Mouse (Mus musculus): ENCODE results near the gene Gm15013. TPM values are rescaled to one million over a fixed set of nuclear protein-coding genes. Genes with fewer than 3 reads are reported as not detected.

The Gm15013 gene
- polyA plus RNA-seq (2012; rRNA removed): not detected in 2 replicates

GRCm38 (mm10) chrX:139714381-139714780 is at the start of gene Gm15013:
Gene Gm15013 (minus strand): TSS chrX:139714481.

GRCm38 (mm10) chrX:139684775-139685695 is 29.2 kb downstream of the Gm15013 start, which contains the start of gene Tbc1d8b:
Gene Tbc1d8b (plus strand): TSS chrX:139684996.

Other genes with a start within 250 kb of the Gm15013 start
- 0.94 and 1.6 TPM in 2 replicates for gene D330045A20Rik, start 234.1 kb downstream of the Gm15013 start, polyA plus RNA-seq (2012; rRNA removed)
- gene Rnf128, start 151.2 kb downstream of the Gm15013 start, polyA plus RNA-seq (2012; rRNA removed): 1.7 TPM in 2 replicates
- gene Tbc1d8b, start 29.5 kb downstream of the Gm15013 start, polyA plus RNA-seq (2012; rRNA removed): 3.4 and 3.5 TPM in 2 replicates
- 0.55 and 1.1 TPM in 2 replicates for gene Ripply1, start 67.9 kb upstream of the Gm15013 start, polyA plus RNA-seq (2012; rRNA removed)
- 0.12 and 0.20 TPM in 2 replicates for gene Cldn2, start 86.3 kb upstream of the Gm15013 start, polyA plus RNA-seq (2012; rRNA removed)
- gene Morc4, start 157.2 kb upstream of the Gm15013 start, polyA plus RNA-seq (2012; rRNA removed): 7.6 and 9.8 TPM in 2 replicates